Mouse (Mus musculus): ENCODE data around the gene Galnt13.

Gene Galnt13

GRCm38 (mm10) chr2:54915088-54915670 lies 479.1 kb downstream of the Galnt13 start:
- no peak for ATAC-seq (ENCODE audit: low TSS enrichment)

GRCm38 (mm10) chr2:54936369-54936768 lies 500.3 kb downstream of the Galnt13 start:
- no peak for ATAC-seq (ENCODE audit: low TSS enrichment)

GRCm38 (mm10) chr2:54937306-54937705 lies 501.2 kb downstream of the Galnt13 start:
- no peak for ATAC-seq (ENCODE audit: low TSS enrichment)

- no peak for ATAC-seq (ENCODE audit: low TSS enrichment)
These were observed 502.0 kb downstream of the Galnt13 start for GRCm38 (mm10) chr2:54938075-54938474.

- no peak for ATAC-seq (ENCODE audit: low TSS enrichment)
These were observed 507.3 kb downstream of the Galnt13 start for GRCm38 (mm10) chr2:54943386-54943785.

GRCm38 (mm10) chr2:54983839-54984238 lies 547.7 kb downstream of the Galnt13 start:
- no peak for ATAC-seq (ENCODE audit: low TSS enrichment)

- peak; percentile 100 for ATAC-seq (ENCODE audit: low TSS enrichment)
These were observed 586.4 kb downstream of the Galnt13 start for GRCm38 (mm10) chr2:55022539-55022938.

GRCm38 (mm10) chr2:55034610-55035009 lies 598.5 kb downstream of the Galnt13 start:
- peak; percentile 67; the same call in 1 of the 2 replicates for ATAC-seq (ENCODE audit: low TSS enrichment)

- ATAC-seq (ENCODE audit: low TSS enrichment), result no peak
These were observed 629.6 kb downstream of the Galnt13 start for GRCm38 (mm10) chr2:55065469-55066315.

GRCm38 (mm10) chr2:55085580-55085979 lies 649.5 kb downstream of the Galnt13 start:
- no peak for ATAC-seq (ENCODE audit: low TSS enrichment)

- peak; percentile 88 for ATAC-seq (ENCODE audit: low TSS enrichment)
These were observed 651.9 kb downstream of the Galnt13 start for GRCm38 (mm10) chr2:55088034-55088433.

- peak; percentile 71 for ATAC-seq (ENCODE audit: low TSS enrichment)
These were observed 654.2 kb downstream of the Galnt13 start for GRCm38 (mm10) chr2:55090332-55090731.

GRCm38 (mm10) chr2:55091495-55091894 lies 655.4 kb downstream of the Galnt13 start:
- ATAC-seq (ENCODE audit: low TSS enrichment), result no peak

GRCm38 (mm10) chr2:55099100-55099499 lies 663.0 kb downstream of the Galnt13 start:
- no peak for ATAC-seq (ENCODE audit: low TSS enrichment)

- ATAC-seq (ENCODE audit: low TSS enrichment), result peak; percentile 34; the same call in 1 of the 2 replicates
These were observed 665.2 kb downstream of the Galnt13 start for GRCm38 (mm10) chr2:55101279-55101678.

- no peak for ATAC-seq (ENCODE audit: low TSS enrichment)
These were observed 667.4 kb downstream of the Galnt13 start for GRCm38 (mm10) chr2:55103521-55103920.

- ATAC-seq (ENCODE audit: low TSS enrichment), result no peak
These were observed 671.7 kb downstream of the Galnt13 start for GRCm38 (mm10) chr2:55107828-55108227.

GRCm38 (mm10) chr2:55153089-55153488 lies 717.0 kb downstream of the Galnt13 start:
- no peak for ATAC-seq (ENCODE audit: low TSS enrichment)

GRCm38 (mm10) chr2:55164781-55165180 lies 728.7 kb downstream of the Galnt13 start:
- ATAC-seq (ENCODE audit: low TSS enrichment), result no peak
